ENCODE assay signal across 24 mouse cellular contexts in genomic region chr8:113502671-113503070, GRCm38 (mm10).
"Had no signal": no experiment of that assay in that cellular context is flagged by ENCODE, and none has a peak within 500 bp of the region (broad histone marks: within the 10 kb centered on the region; RNA-seq: fewer than 3 reads in every experiment).

No protein-coding gene starts in this region.

- H3K9ac ChIP-seq: heart, embryonic 13.5 days; heart, embryonic 15.5 days; hindbrain, embryonic 13.5 days; hindbrain, embryonic 15.5 days; kidney, embryonic 15.5 days had no signal

- H3K36me3 ChIP-seq: heart, embryonic 10.5 days; heart, embryonic 13.5 days; heart, embryonic 15.5 days; hindbrain, embryonic 13.5 days; hindbrain, embryonic 15.5 days; kidney, embryonic 15.5 days had no signal

- H3K4me1 ChIP-seq: heart, embryonic 10.5 days; heart, embryonic 13.5 days; heart, embryonic 15.5 days; hindbrain, embryonic 13.5 days; hindbrain, embryonic 15.5 days; kidney, embryonic 15.5 days had no signal

- DNase-seq: gastrocnemius, adult 2 months; gastrocnemius, postnatal 10 days; gastrocnemius, postnatal 25 days; heart, adult 18-20 months; heart, postnatal 14 days; heart, postnatal 36 days; kidney, adult 11 months; kidney, adult 2 months; kidney, adult 9 months; kidney, postnatal 14 days; kidney, postnatal 36 days; layer of hippocampus, adult 9-11 months; layer of hippocampus, postnatal 36 days; left cerebral cortex, postnatal 4 days had no signal

- H3K27ac ChIP-seq: gastrocnemius, adult 2 months; heart, embryonic 10.5 days; heart, embryonic 13.5 days; heart, embryonic 15.5 days; hindbrain, embryonic 13.5 days; hindbrain, embryonic 15.5 days; hindbrain, postnatal 0 days; kidney, embryonic 15.5 days; kidney, postnatal 0 days had no signal

- ATAC-seq: forebrain, embryonic 16.5 days; hindbrain, postnatal 0 days; intestine, embryonic 16.5 days had no signal

- H3K4me2 ChIP-seq: heart, embryonic 13.5 days; heart, embryonic 15.5 days; hindbrain, embryonic 13.5 days; hindbrain, embryonic 15.5 days; kidney, embryonic 15.5 days had no signal

- H3K4me3 ChIP-seq: gastrocnemius, adult 2 months; heart, embryonic 10.5 days; heart, embryonic 13.5 days; heart, embryonic 15.5 days; hindbrain, embryonic 13.5 days; hindbrain, embryonic 15.5 days; kidney, embryonic 15.5 days had no signal

- H3K27me3 ChIP-seq: heart, embryonic 13.5 days; heart, embryonic 15.5 days; hindbrain, embryonic 13.5 days; hindbrain, embryonic 15.5 days; kidney, embryonic 15.5 days had no signal

- H3K9me3 ChIP-seq: heart, embryonic 10.5 days; heart, embryonic 13.5 days; heart, embryonic 15.5 days; hindbrain, embryonic 13.5 days; hindbrain, embryonic 15.5 days; kidney, embryonic 15.5 days had no signal
